Mouse (Mus musculus) cerebellum, adult 2 months (tissue): ENCODE measurements around the gene Klra7.
"Not testable (repeated sequence)": the region's sequence is repeated elsewhere in the genome, so short reads cannot be mapped to it uniquely, and the experiment has no call there.

Source experiments
- CTCF ChIP-seq: fragments of 200-500 bp; IDR thresholded peaks from 2 replicates; pipeline ENCODE4 v1.5.1; 2011; ENCODE audit warnings: low read depth, mild to moderate bottlenecking, control low read depth, low read length, moderate library complexity, borderline replicate concordance; ENCODE audit not compliant: insufficient read depth
- POLR2A ChIP-seq: fragments of 200-500 bp; IDR thresholded peaks from 2 replicates; pipeline ENCODE4 v1.6.1; 2011; ENCODE audit warnings: low read length, control low read depth, borderline replicate concordance; ENCODE audit not compliant: insufficient read depth

DNA sequence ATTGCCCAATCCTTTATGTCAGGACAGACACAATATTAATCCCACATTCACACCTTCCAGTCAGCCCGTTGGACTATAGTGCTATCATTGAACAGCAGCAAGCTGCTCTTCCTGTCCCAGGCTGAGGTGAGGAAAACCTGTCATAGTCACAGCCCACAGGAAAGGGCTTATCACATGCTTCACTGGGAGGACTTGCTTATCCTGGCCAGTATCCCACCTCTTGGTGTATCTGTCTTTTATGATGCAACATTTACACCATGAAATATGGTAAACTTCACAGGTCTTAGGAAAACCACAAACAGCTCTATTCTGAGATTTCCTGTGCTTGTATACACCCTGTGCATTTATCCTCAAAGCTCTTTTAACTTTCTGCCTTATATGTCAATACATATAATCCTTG is 35.7 kb downstream of the Klra7 start:
- TF ChIP-seq CTCF, POLR2A: not testable (repeated sequence)
